Mouse (Mus musculus) bone marrow macrophage, adult 2 months (primary cell): Measurements from ENCODE around the gene Crhr1.

Experiments
- CTCF ChIP-seq: IDR thresholded peaks from 2 replicates; pipeline ENCODE4 v1.5.1; 2012; ENCODE audit warnings: low read depth, mild to moderate bottlenecking, low read length, moderate library complexity
- POLR2A ChIP-seq: IDR thresholded peaks from 2 replicates; pipeline ENCODE4 v1.6.1; 2012; ENCODE audit warnings: mild to moderate bottlenecking, low read depth, low read length, borderline replicate concordance

- TF ChIP-seq POLR2A (no peak), CTCF (no peak)
These were observed 78.6 kb downstream of the Crhr1 start for GRCm38 (mm10) chr11:104211251-104211650.
